Mouse (Mus musculus) midbrain, embryonic 13.5 days (tissue): Measurements from ENCODE around the gene Plek. TPM values are rescaled to one million over a fixed set of nuclear protein-coding genes. Genes with fewer than 3 reads are reported as not detected.

Experiments
- ATAC-seq: fragments of 200-750 bp; cut with Nextera tagmentation; 2 replicates; pipeline ENCODE4 v1.8.0; 2017; ENCODE audit warnings: mild to moderate bottlenecking, moderate TSS enrichment, moderate library complexity
- H3K27ac ChIP-seq: fragments of 300-500 bp; sonication (generic); 2 replicates; pipeline ENCODE4 v1.5.1; 2015; ENCODE audit warnings: inconsistent platforms, mild to moderate bottlenecking, moderate library complexity
- H3K27me3 ChIP-seq: fragments of 300-500 bp; sonication (generic); 2 replicates; pipeline ENCODE4 v1.6.1; 2015; ENCODE audit warnings: mild to moderate bottlenecking, inconsistent platforms
- H3K36me3 ChIP-seq: fragments of 300-500 bp; sonication (generic); 2 replicates; pipeline ENCODE4 v1.6.1; 2015; ENCODE audit warnings: mild to moderate bottlenecking, inconsistent platforms
- H3K4me1 ChIP-seq: fragments of 300-500 bp; sonication (generic); replicated peaks from 2 replicates; pipeline ENCODE4 v1.6.1; 2015; ENCODE audit warnings: inconsistent platforms
- H3K4me2 ChIP-seq: fragments of 300-500 bp; sonication (generic); replicated peaks from 2 replicates; pipeline ENCODE4 v1.6.1; 2015; ENCODE audit warnings: moderate library complexity, mild to moderate bottlenecking, inconsistent platforms
- H3K4me3 ChIP-seq: fragments of 300-500 bp; sonication (generic); replicated peaks from 2 replicates; pipeline ENCODE4 v1.5.1; 2015; ENCODE audit warnings: mild to moderate bottlenecking, inconsistent platforms
- H3K9ac ChIP-seq: fragments of 300-500 bp; sonication (generic); replicated peaks from 2 replicates; pipeline ENCODE4 v1.6.1; 2015; ENCODE audit warnings: mild to moderate bottlenecking, inconsistent platforms
- H3K9me3 ChIP-seq: fragments of 300-500 bp; sonication (generic); 2 replicates; pipeline ENCODE4 v1.6.1; 2016; ENCODE audit warnings: mild to moderate bottlenecking, inconsistent platforms
- WGBS: fragments of 180-500 bp; shearing (Covaris S2); methylation state at CpG from one replicate; pipeline ENCODE4 v1.1.7; 2015; 5-methylcytosine and 5-hydroxymethylcytosine counted together
- polyA plus RNA-seq: library from polyadenylated mRNA; unstranded; fragments of >200 nt; fragmentation: Nextera tagmentation; extraction: Ambion mirVana; gene quantifications from 2 replicates; pipeline ENCODE4 v1.2.1, GENCODE M21; 2015

The Plek gene
- polyA plus RNA-seq, 1 experiment from 2014 or later = 3.5 TPM

- Histone ChIP-seq H3K36me3 (no peaks in the 10 kb centered on the region), H3K9ac (no peak overlapping the region), H3K4me3 (no peak overlapping the region), H3K4me2 (no peak overlapping the region), H3K27me3 (no peaks in the 10 kb centered on the region), H3K4me1 (no peaks in the 10 kb centered on the region), H3K27ac (no peak overlapping the region), H3K9me3 (no peaks in the 10 kb centered on the region)
- no peak for ATAC-seq
Observed at GRCm38 (mm10) chr11:16997465-16997864, 54.7 kb downstream of the Plek start.

DNA sequence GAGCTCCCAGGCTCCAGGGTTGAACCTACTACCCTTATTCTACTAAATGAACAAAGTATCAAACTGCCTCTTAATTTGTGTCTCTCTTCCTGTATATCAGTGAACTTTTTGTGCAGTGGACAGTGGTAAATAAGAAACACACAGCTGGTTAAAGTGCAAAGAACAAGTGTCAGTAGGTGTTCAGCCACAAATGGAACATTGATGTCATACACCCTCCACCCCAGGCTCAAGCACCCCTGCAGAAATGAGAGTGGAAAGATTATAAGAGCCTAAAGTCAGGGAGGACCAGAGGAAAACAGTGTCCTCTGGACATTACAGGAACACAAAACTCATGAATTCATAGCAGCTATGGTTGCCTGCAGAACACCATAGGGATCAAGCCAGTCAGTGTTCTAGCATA is 55.4 kb downstream of the Plek start:
- Histone ChIP-seq H3K4me2 (no peak overlapping the region), H3K27ac (no peak overlapping the region), H3K4me3 (no peak overlapping the region), H3K4me1 (no peaks in the 10 kb centered on the region), H3K9me3 (no peaks in the 10 kb centered on the region), H3K9ac (no peak overlapping the region), H3K36me3 (no peaks in the 10 kb centered on the region), H3K27me3 (no peaks in the 10 kb centered on the region)
- no peak for ATAC-seq

DNA sequence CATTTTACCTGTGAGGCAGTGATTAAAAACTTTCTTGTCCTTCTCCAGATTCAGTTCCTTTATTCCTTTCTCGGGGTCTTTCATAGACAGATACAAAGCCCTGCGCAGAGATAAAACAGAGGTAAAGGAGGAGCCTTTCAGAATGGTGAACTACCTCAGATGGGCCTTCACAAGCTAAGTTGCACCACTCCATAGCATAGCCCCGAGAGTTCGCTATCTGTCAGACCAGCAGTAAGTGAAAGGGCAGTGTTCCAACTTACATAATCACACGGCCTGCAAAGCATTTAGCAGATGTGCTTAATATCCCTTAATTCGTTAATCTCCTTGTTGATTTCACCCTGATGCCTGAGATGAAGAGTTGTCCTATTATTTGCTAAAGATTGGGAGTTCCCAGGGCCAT is 59.3 kb downstream of the Plek start:
- WGBS = 83% methylated on average over 6 of the region's 6 CpGs
- H3K4me2 ChIP-seq = no peak overlapping the region

DNA sequence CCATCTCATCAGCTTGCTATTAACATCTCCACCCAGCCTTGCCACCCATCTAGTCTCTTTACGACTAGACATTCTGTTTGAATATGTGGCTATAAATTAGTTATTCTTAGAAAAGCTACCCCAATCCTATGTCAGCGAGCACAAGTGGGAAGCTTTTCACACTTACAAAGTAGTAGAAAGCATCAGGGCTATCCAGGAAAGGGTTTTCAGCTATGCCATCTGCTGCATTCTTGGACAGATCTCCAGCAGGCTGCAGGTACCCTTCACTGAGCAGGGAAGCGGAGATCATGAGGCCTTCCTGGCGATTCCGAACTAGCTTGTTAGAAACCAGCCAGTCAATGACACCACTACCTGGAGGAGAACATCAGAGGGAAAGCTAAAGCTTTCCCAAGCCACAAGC is 62.3 kb downstream of the Plek start:
- no peak overlapping the region for H3K4me3 ChIP-seq
- H3K9me3 ChIP-seq = no peaks in the 10 kb centered on the region
- no peaks in the 10 kb centered on the region for H3K36me3 ChIP-seq
- WGBS = 90% methylated on average over 5 of the region's 5 CpGs
- H3K27me3 ChIP-seq = no peaks in the 10 kb centered on the region
- H3K27ac ChIP-seq = no peak overlapping the region
- no peak overlapping the region for H3K9ac ChIP-seq
- no peak overlapping the region for H3K4me2 ChIP-seq
- no peaks in the 10 kb centered on the region for H3K4me1 ChIP-seq
- ATAC-seq = no peak

More for the DNA sequence above, 59.3 kb downstream of the Plek start:
- Histone ChIP-seq H3K27ac (no peak overlapping the region), H3K36me3 (no peaks in the 10 kb centered on the region), H3K9ac (no peak overlapping the region), H3K27me3 (no peaks in the 10 kb centered on the region), H3K9me3 (no peaks in the 10 kb centered on the region), H3K4me1 (no peaks in the 10 kb centered on the region), H3K4me3 (no peak overlapping the region)
- ATAC-seq = no peak

GRCm38 (mm10) chr11:16987745-16988328 is 64.3 kb downstream of the Plek start:
- ATAC-seq = no peak
- H3K36me3 ChIP-seq = no peaks in the 10 kb centered on the region
- 89% methylated on average over 6 of the region's 6 CpGs for WGBS
- no peaks in the 10 kb centered on the region for H3K9me3 ChIP-seq
- H3K9ac ChIP-seq = no peak overlapping the region
- H3K27me3 ChIP-seq = no peaks in the 10 kb centered on the region
- H3K4me2 ChIP-seq = no peak overlapping the region
- no peak overlapping the region for H3K4me3 ChIP-seq
- H3K27ac ChIP-seq = no peak overlapping the region
- H3K4me1 ChIP-seq = no peaks in the 10 kb centered on the region

- Histone ChIP-seq H3K4me1 (no peaks in the 10 kb centered on the region), H3K9me3 (no peaks in the 10 kb centered on the region), H3K36me3 (no peaks in the 10 kb centered on the region), H3K27me3 (no peaks in the 10 kb centered on the region), H3K9ac (no peak overlapping the region), H3K27ac (no peak overlapping the region), H3K4me2 (no peak overlapping the region), H3K4me3 (no peak overlapping the region)
- WGBS = 88% methylated on average over 7 of the region's 7 CpGs
- ATAC-seq = no peak
Observed at GRCm38 (mm10) chr11:16986550-16987187, 65.5 kb downstream of the Plek start.

DNA sequence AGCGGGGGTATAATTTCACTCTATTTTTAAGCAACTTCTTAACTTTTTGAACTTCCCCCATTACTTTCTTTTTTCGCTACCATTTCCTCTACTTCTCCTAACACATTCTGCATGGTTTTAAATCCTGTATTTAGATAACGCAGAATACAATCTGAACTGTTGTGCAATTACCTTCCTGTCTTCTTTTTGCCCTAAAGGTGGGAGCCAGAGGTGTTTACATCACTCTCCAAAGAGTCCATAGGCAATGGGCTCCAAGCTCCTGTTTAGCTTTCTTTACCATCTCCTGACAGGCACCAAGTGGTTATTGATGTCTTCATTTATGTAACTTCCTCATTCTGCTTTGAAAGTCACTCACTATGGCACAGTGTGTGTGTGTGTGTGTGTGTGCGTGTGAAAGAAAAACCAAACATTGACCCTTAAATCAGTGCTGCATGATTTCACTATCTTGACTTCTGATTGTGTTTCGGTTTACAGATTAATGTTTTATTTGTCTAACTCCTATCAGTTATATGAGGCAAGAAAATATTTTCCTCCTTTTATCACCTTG is 73.9 kb downstream of the Plek start:
- H3K9me3 ChIP-seq = no peaks in the 10 kb centered on the region
- WGBS = 90% methylated on average over 5 of the region's 5 CpGs
- no peak for ATAC-seq
- peaks cover 6% of the 10 kb centered on the region; the same call in 1 of the 2 replicates for H3K36me3 ChIP-seq
- no peak overlapping the region for H3K9ac ChIP-seq
- no peaks in the 10 kb centered on the region for H3K27me3 ChIP-seq
- H3K4me2 ChIP-seq = no peak overlapping the region
- no peaks in the 10 kb centered on the region for H3K4me1 ChIP-seq
- H3K4me3 ChIP-seq = no peak overlapping the region
- H3K27ac ChIP-seq = no peak overlapping the region

DNA sequence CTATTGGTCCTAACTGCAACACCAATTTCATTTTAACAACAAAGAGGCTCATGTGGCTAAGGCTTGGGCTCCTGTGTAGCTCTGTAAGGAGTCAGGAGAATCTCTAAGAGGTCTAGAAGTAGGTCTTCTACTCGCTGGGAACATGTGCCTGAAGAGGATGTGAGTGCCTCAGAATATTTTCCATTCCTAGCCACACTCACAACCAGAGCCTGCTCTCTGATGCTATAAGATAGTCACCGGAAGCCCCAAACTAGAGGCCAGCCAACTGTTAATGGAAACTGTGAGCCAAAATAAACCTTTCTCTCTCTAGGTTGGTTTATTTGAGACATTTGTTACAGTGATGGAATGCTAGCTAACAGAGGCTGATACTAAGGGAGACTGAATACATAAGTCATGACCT is 74.6 kb downstream of the Plek start:
- 85% methylated on average over 2 of the region's 2 CpGs for WGBS
- ATAC-seq = no peak
- Histone ChIP-seq H3K36me3 (peaks cover 6% of the 10 kb centered on the region; the same call in 1 of the 2 replicates), H3K4me3 (no peak overlapping the region), H3K4me1 (no peaks in the 10 kb centered on the region), H3K27ac (no peak overlapping the region), H3K9ac (no peak overlapping the region), H3K9me3 (no peaks in the 10 kb centered on the region), H3K4me2 (no peak overlapping the region), H3K27me3 (no peaks in the 10 kb centered on the region)

- Histone ChIP-seq H3K4me1 (no peaks in the 10 kb centered on the region), H3K27me3 (no peaks in the 10 kb centered on the region), H3K4me2 (no peak overlapping the region), H3K27ac (no peak overlapping the region), H3K9ac (no peak overlapping the region), H3K9me3 (no peaks in the 10 kb centered on the region), H3K4me3 (no peak overlapping the region), H3K36me3 (peaks cover 6% of the 10 kb centered on the region; the same call in 1 of the 2 replicates)
- no peak for ATAC-seq
- WGBS = 93% methylated on average over 4 of the region's 4 CpGs
Observed at GRCm38 (mm10) chr11:16976937-16977336, 75.2 kb downstream of the Plek start.

DNA sequence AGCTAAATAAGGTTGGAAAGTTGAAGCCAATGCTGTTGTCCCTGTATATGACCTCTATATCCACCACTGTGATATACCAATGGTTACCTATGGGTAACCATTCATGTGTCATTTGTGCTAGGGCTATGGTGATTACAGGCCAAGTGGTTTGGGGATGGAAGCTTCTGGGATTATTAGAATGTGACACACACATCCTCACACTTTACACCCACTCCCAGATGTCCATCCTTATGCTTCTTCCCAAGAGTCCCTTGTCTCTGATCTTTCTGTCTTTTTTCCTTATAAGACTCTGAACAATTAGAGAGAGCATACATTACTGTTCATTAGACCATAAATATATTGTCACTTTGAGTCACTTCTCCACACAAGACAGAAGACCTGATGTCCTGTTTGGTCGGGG is 79.1 kb downstream of the Plek start:
- Histone ChIP-seq H3K4me1 (no peaks in the 10 kb centered on the region), H3K36me3 (no peaks in the 10 kb centered on the region), H3K27me3 (no peaks in the 10 kb centered on the region), H3K27ac (no peak overlapping the region), H3K9me3 (no peaks in the 10 kb centered on the region), H3K4me3 (no peak overlapping the region), H3K9ac (no peak overlapping the region), H3K4me2 (no peak overlapping the region)
- WGBS = 84% methylated on average over 1 of the region's 1 CpGs
- ATAC-seq = no peak

GRCm38 (mm10) chr11:16972027-16972426 is 80.2 kb downstream of the Plek start:
- no peak for ATAC-seq
- WGBS = 85% methylated on average over 3 of the region's 3 CpGs
- no peak overlapping the region for H3K4me3 ChIP-seq

DNA sequence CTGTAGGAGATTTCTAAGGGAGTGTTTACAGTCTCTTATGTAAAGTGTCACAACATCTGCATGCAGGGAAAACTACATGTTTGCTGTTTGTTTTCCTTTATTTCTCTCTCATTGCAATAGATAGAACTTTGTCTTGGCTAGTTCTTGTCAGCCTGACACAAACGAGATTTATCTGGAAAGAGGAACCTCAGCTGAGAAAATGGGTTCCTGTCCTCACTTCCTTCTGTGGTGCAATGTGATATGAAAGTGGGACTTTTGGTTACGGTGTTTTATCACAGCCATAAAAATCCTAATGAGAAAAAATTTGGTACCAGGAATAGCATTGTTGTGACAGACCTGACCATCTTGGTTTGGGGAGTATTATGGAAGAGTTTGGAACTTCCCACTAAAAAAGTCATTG is 82.5 kb downstream of the Plek start:
- Histone ChIP-seq H3K4me2 (no peak overlapping the region), H3K27me3 (no peaks in the 10 kb centered on the region), H3K9me3 (no peaks in the 10 kb centered on the region), H3K36me3 (no peaks in the 10 kb centered on the region), H3K27ac (no peak overlapping the region), H3K4me3 (no peak overlapping the region), H3K4me1 (no peaks in the 10 kb centered on the region), H3K9ac (no peak overlapping the region)
- WGBS = 83% methylated on average over 2 of the region's 2 CpGs
- ATAC-seq = no peak

More at GRCm38 (mm10) chr11:16972027-16972426, 80.2 kb downstream of the Plek start:
- H3K27ac ChIP-seq = no peak overlapping the region
- no peaks in the 10 kb centered on the region for H3K27me3 ChIP-seq
- no peaks in the 10 kb centered on the region for H3K4me1 ChIP-seq
- H3K4me2 ChIP-seq = no peak overlapping the region
- no peak overlapping the region for H3K9ac ChIP-seq
- no peaks in the 10 kb centered on the region for H3K9me3 ChIP-seq
- no peaks in the 10 kb centered on the region for H3K36me3 ChIP-seq

DNA sequence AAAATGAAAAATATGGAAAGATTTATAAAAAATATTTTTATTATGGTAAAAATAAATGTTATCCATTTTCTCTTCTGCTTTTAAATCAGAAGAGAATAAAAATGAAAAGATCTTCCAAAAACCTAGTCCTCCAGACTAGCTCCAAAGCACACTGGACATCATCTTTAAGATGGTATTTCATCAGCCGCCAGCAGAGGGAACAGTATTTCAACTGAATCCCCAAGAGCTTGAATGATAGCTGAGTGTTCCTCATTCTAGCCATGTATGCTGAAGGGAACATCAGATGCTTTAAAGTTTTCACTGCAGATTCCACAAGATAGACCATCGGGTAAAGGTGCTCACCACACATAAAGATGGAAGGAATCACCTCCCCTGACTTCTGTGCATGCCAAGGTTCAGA is 84.4 kb downstream of the Plek start:
- no peaks in the 10 kb centered on the region for H3K36me3 ChIP-seq
- 50% methylated on average over 2 of the region's 2 CpGs for WGBS
- peak; percentile 56; the same call in 1 of the 2 replicates for ATAC-seq
- no peaks in the 10 kb centered on the region for H3K27me3 ChIP-seq
- H3K27ac ChIP-seq = no peak overlapping the region
- H3K4me3 ChIP-seq = no peak overlapping the region
- H3K4me2 ChIP-seq = no peak overlapping the region
- H3K4me1 ChIP-seq = no peaks in the 10 kb centered on the region
- H3K9ac ChIP-seq = no peak overlapping the region
- H3K9me3 ChIP-seq = no peaks in the 10 kb centered on the region
